Mouse (Mus musculus) stomach, postnatal 0 days (tissue): ENCODE data around the gene Padi4. TPM values are rescaled to one million over a fixed set of nuclear protein-coding genes. Genes with fewer than 3 reads are reported as not detected.

Source experiments
- ATAC-seq: fragments of 200-750 bp; cut with Nextera tagmentation; 2 replicates; pipeline ENCODE4 v1.8.0; 2017; ENCODE audit not compliant: low FRiP score, low TSS enrichment
- DNase-seq: peaks from one replicate; pipeline ENCODE4 v3.0.0-alpha.2; 2016; ENCODE audit warnings: low spot score
- H3K27ac ChIP-seq: fragments of 300-500 bp; sonication (generic); replicated peaks from 2 replicates; pipeline ENCODE4 v1.5.1; 2014; ENCODE audit warnings: mild to moderate bottlenecking, control low read depth
- H3K27me3 ChIP-seq: fragments of 300-500 bp; sonication (generic); 2 replicates; pipeline ENCODE4 v1.6.1; 2014; ENCODE audit warnings: low read length; ENCODE audit not compliant: control insufficient read depth, insufficient read depth
- H3K36me3 ChIP-seq: fragments of 300-500 bp; sonication (generic); 2 replicates; pipeline ENCODE4 v1.6.1; 2014; ENCODE audit warnings: low read length, mixed read lengths; ENCODE audit not compliant: control insufficient read depth, insufficient read depth
- H3K4me1 ChIP-seq: fragments of 300-500 bp; sonication (generic); replicated peaks from 2 replicates; pipeline ENCODE4 v1.6.1; 2014; ENCODE audit warnings: antibody characterized with exemption; ENCODE audit not compliant: control insufficient read depth, insufficient read depth
- H3K4me2 ChIP-seq: fragments of 300-500 bp; sonication (generic); replicated peaks from 2 replicates; pipeline ENCODE4 v1.6.1; 2014; ENCODE audit warnings: low read depth, mild to moderate bottlenecking, control low read depth, moderate library complexity
- H3K4me3 ChIP-seq: fragments of 300-500 bp; sonication (generic); 2 replicates; pipeline ENCODE4 v1.5.1; 2014; ENCODE audit warnings: low read depth, low read length, control low read depth
- H3K9ac ChIP-seq: fragments of 300-500 bp; sonication (generic); 2 replicates; pipeline ENCODE4 v1.6.1; 2014; ENCODE audit warnings: mild to moderate bottlenecking, low read length, control low read depth, mixed read lengths
- H3K9me3 ChIP-seq: fragments of 300-500 bp; sonication (generic); 2 replicates; pipeline ENCODE4 v1.6.1; 2016; ENCODE audit warnings: low read length; ENCODE audit not compliant: control insufficient read depth
- CTCF ChIP-seq: IDR thresholded peaks from 2 replicates; pipeline ENCODE4 v1.5.1; 2016; ENCODE audit warnings: antibody characterized with exemption, low read depth, mild to moderate bottlenecking, moderate library complexity
- EP300 ChIP-seq: optimal IDR thresholded peaks from 2 replicates; pipeline ENCODE3; 2016; ENCODE audit warnings: antibody characterized with exemption
- WGBS: fragments of 180-500 bp; shearing (Covaris S2); extraction: QIAGEN DNeasy Blood & Tissue Kit; methylation state at CpG from one replicate; pipeline ENCODE4 v1.1.7; 2014; 5-methylcytosine and 5-hydroxymethylcytosine counted together
- polyA plus RNA-seq: library from polyadenylated mRNA; unstranded; fragments of >200 nt; fragmentation: Nextera tagmentation; extraction: Ambion mirVana; gene quantifications from 2 replicates; pipeline ENCODE4 v1.2.1, GENCODE M21; 2015

Gene Padi4
- polyA plus RNA-seq, 1 experiment from 2014 or later = 0.23 TPM

DNA sequence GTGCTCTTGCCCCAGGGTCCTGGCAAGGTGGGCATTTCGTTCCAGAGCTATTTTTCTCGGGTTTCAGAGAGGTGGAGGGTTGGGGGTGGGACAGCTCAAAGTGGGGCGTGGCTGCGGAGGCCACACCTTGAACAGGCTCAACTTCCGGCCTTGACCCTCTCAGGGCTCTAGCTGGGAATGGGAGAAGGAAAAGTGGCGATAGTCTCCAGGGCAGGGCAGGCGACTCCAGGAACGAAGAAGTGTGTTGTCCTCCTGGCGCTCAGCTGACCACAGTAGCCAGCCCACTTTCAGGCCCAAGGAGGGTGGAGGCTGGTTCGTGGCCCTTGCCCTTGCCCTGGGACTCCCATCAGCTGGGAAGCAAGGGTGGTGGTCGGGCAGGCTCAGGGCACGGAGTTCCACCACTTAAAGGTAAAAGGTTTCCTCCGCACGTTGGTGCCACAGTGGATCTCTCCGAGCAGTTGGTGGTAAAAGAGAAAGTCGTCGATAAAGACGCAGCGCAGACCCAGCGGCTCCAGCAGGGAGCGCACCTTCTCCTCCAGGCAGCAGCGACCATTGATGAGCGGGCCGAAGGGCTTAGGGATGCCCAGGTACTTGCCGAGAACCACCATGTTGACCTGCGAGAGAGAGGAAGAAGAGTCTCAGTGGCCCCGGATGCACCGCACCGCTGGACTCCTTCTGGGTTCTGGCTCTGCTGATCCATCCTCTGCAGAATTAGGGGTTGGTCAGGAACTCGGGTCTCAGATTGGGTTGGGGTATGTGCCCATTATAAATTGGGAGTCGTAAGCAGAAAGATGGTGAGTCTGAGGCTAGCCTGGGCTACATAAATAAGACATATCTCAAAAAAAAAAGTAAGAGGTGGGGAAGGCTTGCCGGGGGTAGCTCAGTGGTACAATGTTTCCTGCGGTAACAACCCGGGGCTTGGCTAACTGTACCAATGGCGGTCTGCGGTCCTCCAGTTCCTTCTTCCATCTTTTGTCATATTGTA lies 40.5 kb upstream of the Padi4 start:
- Histone ChIP-seq H3K9ac (peak overlapping the region; percentile 54), H3K4me2 (peak overlapping the region; percentile 79), H3K9me3 (no peaks in the 10 kb centered on the region), H3K27me3 (no peaks in the 10 kb centered on the region), H3K36me3 (no peaks in the 10 kb centered on the region), H3K27ac (no peak overlapping the region), H3K4me1 (no peaks in the 10 kb centered on the region), H3K4me3 (peak overlapping the region; percentile 44)
- TF ChIP-seq CTCF (peak; percentile 76), EP300 (no peak)
- peak; percentile 70 for ATAC-seq
- WGBS = 28% methylated on average over 34 of the region's 36 CpGs
- peak; percentile 58 for DNase-seq

DNA sequence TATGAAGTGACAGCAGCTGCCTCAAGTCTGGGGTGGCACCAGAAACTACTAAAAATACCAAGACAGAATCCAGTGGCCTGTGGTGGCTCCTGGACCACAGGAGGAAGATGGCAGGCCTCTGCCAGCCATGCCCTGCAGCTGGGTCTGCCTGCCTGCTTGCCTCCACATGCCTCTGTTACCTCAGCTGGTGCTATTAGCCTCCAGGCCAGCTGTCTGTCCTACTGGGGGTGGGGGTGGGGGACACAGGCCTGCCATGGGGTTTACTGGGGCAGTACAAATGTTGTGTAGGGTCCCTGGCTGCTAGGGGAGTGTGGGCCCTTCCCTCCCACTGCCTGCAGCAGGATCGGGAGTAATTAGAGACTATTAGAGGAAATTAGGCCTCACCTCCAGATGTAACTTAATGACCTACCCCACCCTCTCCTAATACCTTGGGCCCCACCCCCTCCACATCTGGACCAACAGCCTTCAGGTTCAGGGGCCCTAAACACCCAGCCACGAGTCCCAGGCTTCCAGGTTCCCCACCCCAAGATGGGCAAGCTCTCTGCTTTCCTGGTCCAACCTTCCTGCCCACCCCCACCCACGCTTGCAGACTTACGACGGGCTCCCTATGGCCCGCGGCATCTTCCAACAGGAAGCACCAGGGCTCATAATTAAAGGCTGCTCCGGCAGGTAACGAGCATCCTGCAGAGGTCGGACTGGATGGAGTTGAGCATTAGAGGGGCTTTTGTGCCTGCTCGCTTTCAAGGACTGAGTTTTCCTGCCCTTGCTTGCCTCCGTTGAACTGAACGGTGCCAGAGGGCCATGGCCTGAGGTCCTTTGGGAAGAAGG lies 39.5 kb upstream of the Padi4 start:
- H3K27ac ChIP-seq = no peak overlapping the region
- H3K9ac ChIP-seq = peak overlapping the region; percentile 54
- no peaks in the 10 kb centered on the region for H3K27me3 ChIP-seq
- H3K9me3 ChIP-seq = no peaks in the 10 kb centered on the region
- no peak for ATAC-seq
- no peak for DNase-seq
- H3K4me2 ChIP-seq = peak overlapping the region; percentile 79
- H3K4me3 ChIP-seq = peak overlapping the region; percentile 44
- H3K36me3 ChIP-seq = no peaks in the 10 kb centered on the region
- no peaks in the 10 kb centered on the region for H3K4me1 ChIP-seq
- 37% methylated on average over 13 of the region's 13 CpGs for WGBS
- no peak for TF ChIP-seq EP300
- TF ChIP-seq CTCF = no peak

DNA sequence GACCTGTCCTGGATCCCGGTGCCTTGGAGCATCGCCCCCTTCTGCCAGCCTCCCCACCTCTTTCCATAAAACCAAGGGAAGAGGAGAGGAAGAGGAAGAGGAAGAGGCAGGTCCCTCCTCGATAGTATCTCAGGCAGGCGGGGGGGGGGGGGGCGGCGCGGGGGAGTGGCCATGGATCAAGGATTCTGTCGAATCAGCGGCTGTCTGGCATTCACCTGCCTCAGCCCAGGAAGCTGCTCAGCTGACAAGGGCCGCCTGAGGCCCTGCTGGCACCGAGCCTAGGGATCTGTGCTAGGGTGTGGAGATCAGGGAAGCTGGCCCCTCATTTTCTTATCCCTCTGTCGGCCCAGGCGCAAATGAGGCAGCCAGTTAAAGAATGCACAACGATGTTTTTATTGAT lies 38.6 kb upstream of the Padi4 start:
- no peaks in the 10 kb centered on the region for H3K9me3 ChIP-seq
- H3K4me3 ChIP-seq = no peak overlapping the region
- no peak overlapping the region for H3K9ac ChIP-seq
- WGBS = 31% methylated on average over 9 of the region's 14 CpGs
- ATAC-seq (no peak), DNase-seq (peak; percentile 64)
- no peaks in the 10 kb centered on the region for H3K4me1 ChIP-seq
- H3K36me3 ChIP-seq = no peaks in the 10 kb centered on the region
- TF ChIP-seq EP300 (no peak), CTCF (no peak)
- no peak overlapping the region for H3K27ac ChIP-seq
- no peaks in the 10 kb centered on the region for H3K27me3 ChIP-seq
- H3K4me2 ChIP-seq = no peak overlapping the region

DNA sequence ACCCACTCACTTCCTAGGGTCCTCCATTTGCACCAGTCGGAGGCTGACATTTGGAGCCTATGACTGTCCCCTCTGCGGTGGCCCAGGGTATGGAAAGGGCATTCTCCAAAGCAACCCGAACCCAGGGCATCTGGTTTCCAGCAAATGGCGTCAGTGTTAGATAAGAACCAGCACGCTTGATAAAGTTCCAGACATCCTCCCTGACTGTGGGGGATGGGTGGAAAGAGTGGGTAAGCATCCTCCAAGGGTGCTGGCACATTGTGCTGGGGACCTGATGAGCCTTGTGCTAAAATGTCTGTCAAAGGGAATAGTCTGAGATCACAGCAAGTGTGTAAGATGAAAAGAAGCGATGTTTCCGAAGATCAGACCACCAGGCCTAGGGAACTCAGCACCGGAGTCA lies 38.2 kb upstream of the Padi4 start:
- 52% methylated on average over 8 of the region's 8 CpGs for WGBS
- Histone ChIP-seq H3K4me2 (no peak overlapping the region), H3K4me3 (no peak overlapping the region), H3K27ac (no peak overlapping the region), H3K4me1 (no peaks in the 10 kb centered on the region), H3K27me3 (no peaks in the 10 kb centered on the region), H3K9ac (no peak overlapping the region), H3K36me3 (no peaks in the 10 kb centered on the region), H3K9me3 (no peaks in the 10 kb centered on the region)
- ATAC-seq (no peak), DNase-seq (no peak)
- TF ChIP-seq CTCF = no peak
- TF ChIP-seq EP300 = no peak

DNA sequence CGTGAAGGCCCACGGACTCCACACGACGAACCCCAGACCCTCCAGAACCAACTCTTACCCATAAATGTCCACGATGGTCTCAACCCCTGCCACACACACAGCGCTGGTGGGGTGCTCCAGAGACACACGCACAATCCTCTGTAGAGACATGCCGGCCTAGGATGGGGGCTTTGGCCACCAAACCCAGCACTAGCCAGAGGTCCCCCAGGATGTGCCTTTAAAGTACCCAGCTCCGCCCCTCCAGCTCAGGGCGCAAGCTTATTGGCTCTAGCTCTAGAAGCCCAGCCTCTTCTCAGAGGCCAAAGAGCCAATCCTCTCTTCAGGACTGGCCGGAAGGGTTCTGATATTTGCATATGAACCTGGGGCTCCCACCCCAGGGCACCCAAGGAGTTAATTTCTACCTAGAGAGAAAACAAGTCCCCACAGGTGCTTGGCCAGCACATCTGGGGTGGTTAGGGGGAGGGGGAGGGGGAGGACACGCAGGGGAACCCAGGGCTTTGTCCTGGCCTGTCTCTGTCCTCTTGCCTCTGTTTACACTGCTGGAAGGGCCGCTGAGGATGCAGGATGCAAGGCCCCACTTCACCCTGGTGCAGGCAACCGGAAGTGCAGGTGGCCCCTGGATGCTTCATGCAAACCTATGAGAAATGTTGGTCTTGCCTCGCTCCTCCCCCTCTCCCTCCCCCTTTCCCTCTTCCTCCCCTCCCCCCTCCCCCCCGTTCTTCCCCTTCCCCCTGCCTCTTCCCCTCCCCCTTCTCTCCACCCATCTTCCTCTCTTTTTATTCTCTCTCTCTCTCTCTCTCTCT lies 36.6 kb upstream of the Padi4 start, which contains the start of gene Padi3:
Gene Padi3, minus strand, starts transcription at position 191 of the 803 bp plus-strand sequence.
- ATAC-seq (no peak), DNase-seq (no peak)
- no peaks in the 10 kb centered on the region for H3K4me1 ChIP-seq
- 70% methylated on average over 15 of the region's 16 CpGs for WGBS
- H3K9me3 ChIP-seq = no peaks in the 10 kb centered on the region
- no peaks in the 10 kb centered on the region for H3K27me3 ChIP-seq
- no peak within 1 kb of the TSS for H3K4me3 ChIP-seq
- H3K27ac ChIP-seq = no peak within 1 kb of the TSS
- H3K4me2 ChIP-seq = no peak within 1 kb of the TSS
- no peaks in the 10 kb centered on the region for H3K36me3 ChIP-seq
- TF ChIP-seq CTCF (no peak), EP300 (no peak)
- H3K9ac ChIP-seq = no peak within 1 kb of the TSS
